Mouse (Mus musculus) cerebellum, adult 9-10 months (tissue): ENCODE measurements around the gene Brca2.
A peak's percentile ranks its signal among the peaks of the same experiment; 100 is the strongest.

Experiments used
- DNase-seq: peaks from one replicate; pipeline ENCODE4 v3.0.0; 2022

The Brca2 gene

DNA sequence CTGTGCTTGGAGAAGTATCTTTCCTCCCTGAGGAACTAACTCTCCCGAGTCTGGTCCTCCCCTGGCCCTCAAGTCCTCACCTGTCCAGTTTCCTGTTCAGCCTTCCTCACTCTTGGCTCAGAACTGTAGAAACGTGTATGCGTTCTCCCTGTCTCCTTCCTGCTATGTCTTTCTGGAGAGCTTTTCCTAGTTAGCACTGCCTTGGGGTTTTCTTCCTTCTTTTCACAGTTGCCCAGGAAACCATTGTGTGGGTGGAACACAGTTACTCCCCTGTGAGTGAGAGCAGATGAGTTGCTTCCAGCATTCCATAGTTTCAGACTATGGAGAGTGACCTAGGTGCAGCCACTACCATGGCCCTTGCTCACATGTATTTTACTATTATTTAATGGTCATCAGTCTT, 43.8 kb downstream of the Brca2 start:
- no peak for DNase-seq

DNA sequence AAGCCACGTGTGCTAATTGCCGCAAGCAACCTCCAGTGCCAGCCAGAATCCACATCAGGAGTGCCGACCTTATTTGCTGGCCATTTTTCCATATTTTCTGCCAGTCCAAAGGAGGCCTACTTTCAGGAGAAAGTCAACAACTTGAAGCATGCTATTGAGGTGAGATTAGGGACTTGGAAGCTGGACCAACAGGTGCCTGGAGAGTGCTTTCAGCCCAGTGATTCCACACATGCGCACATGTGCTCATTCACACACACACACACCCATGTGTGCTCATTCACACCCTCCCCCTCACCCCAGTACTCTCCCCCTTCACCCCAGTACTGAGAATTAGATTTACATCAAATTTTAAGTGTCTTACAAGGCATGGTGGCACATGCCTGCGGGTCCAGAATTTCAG, 44.5 kb downstream of the Brca2 start:
- DNase-seq = no peak

GRCm38 (mm10) chr5:150570496-150571219, 48.2 kb downstream of the Brca2 start:
- no peak for DNase-seq

DNA sequence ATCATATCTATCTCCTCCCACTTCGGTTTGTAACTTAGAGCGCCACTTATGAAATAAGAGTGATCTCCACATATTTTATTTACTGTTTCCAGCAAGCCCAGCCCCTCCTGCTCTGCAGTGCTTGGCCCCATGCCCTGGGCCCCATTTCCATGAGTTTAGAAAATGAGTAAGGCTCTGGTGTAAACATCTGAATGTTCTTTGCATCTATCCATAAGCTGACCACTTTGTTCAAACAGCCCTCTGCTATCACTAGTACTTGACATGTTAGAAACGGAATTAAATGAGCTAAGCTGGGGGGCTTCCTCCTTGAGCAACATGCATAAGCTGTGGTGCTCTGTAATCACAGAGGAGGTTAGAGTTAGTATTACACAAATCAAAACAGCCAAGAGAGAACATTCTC, 52.0 kb downstream of the Brca2 start:
- no peak for DNase-seq

DNA sequence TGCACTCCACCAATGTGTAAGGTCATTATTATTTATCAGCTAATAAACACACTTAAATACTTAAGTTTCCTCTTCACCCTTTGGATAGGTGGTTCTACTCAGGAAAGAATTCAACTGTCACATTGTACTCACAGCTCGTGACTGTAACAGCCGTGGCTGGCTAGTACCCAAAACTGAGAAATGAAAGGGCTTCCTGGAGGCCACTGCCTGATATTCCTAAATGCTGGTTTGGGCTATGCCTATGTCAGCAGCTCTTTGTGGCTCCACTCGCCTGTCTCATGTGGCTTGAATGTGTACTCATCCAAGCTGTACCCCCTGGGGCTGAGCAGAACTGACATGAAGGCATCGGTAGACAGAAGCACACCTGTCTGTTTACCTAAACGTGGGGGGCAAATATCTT, 52.5 kb downstream of the Brca2 start:
- no peak for DNase-seq

GRCm38 (mm10) chr5:150576832-150577231, 54.4 kb downstream of the Brca2 start:
- no peak for DNase-seq

- no peak for DNase-seq
Observed at GRCm38 (mm10) chr5:150578613-150579171, 56.3 kb downstream of the Brca2 start.

GRCm38 (mm10) chr5:150581180-150581579, 58.8 kb downstream of the Brca2 start:
- DNase-seq = no peak

DNA sequence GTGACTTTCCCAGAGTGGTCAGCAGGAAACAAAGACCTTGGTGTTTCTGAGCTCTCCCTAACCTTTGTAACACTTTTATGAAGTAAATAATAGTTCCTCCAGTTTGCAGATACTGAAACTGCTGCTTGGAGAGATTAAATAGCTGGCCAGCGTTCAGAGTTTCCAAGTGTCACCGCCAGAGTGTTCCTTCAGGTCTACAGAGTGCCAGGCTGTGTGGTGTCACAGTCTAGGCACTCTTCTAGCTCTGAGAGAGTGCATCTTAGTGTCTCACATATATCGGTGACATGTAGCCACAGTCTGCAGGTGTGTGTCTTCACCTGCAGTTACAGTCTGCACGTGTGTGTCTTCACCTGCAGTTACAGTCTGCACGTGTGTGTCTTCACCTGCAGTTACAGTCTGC, 60.8 kb downstream of the Brca2 start:
- DNase-seq = no peak

GRCm38 (mm10) chr5:150583622-150584336, 61.3 kb downstream of the Brca2 start:
- peak; percentile 47 for DNase-seq

DNA sequence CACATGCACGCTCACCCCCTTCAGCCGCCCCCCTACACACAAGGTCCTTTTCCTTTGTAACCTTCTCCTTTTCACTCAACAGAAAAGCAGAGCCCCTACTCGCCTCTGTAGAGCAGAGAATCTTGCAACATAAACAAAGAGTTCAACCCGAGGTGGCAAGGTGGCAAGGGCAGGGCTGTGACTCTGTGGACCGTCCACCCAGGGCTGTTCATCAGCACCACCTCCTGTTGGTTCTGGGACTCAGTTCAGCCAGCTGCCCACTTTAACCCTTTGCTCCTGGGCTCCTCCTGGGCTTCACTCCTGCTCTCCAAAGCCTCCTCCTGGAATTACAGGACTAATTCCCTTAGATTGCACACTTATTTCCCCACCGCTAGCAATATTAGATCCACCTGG, 61.9 kb downstream of the Brca2 start:
- DNase-seq = no peak

DNA sequence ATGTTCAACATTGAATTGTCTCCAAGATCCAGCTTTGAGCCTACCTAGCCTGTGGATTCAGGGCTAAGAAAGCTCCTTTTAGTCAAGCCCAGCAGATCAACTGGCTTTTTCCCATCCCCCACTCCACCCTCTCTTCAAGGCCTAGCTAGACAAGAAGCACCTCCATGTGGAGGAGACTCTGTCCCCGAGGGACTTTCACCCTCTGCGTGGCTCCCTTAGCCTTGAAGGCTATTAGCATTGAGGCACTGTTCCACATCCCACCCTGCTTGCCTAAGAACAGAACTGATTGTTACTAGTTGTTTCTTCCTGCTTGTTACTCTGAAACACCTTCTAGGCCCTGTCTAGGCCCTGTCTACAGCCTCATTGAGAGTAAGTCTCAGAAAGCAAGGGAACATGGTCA, 67.5 kb downstream of the Brca2 start:
- no peak for DNase-seq

DNA sequence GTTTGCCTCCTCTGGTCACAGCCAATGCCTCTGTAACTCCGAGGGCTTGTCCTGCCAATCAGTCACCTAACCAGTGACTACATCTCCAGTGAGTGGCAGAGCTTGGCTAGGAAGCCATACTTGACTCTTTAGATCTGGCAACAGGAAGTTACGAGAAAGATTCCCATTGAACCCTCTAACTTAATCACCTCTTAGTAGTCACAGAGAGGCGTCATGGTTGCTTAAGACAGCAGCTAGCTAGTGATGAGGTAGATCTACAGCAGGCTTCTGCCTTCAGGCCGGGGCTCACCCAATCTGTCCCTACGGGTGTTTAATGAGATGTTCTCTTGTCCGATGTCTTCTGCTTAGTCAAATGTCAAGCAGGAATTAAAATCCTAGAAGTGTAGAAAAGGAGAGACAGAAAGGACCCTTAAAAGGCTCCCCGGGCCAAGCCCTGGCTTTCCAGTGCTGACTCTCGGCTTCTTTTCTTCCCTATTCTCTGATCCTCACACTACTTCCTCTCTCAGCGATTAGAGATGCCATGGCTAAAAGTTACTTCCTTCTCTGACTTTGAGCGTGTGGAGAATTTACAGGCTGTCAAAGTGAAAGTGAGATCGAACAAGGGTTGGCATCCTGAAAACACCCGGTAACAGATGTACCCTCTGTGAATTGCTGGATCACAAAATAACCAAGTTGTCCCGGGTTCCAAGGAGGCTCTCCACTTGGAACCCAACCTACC, 69.9 kb downstream of the Brca2 start:
- peak; percentile 38 for DNase-seq

DNA sequence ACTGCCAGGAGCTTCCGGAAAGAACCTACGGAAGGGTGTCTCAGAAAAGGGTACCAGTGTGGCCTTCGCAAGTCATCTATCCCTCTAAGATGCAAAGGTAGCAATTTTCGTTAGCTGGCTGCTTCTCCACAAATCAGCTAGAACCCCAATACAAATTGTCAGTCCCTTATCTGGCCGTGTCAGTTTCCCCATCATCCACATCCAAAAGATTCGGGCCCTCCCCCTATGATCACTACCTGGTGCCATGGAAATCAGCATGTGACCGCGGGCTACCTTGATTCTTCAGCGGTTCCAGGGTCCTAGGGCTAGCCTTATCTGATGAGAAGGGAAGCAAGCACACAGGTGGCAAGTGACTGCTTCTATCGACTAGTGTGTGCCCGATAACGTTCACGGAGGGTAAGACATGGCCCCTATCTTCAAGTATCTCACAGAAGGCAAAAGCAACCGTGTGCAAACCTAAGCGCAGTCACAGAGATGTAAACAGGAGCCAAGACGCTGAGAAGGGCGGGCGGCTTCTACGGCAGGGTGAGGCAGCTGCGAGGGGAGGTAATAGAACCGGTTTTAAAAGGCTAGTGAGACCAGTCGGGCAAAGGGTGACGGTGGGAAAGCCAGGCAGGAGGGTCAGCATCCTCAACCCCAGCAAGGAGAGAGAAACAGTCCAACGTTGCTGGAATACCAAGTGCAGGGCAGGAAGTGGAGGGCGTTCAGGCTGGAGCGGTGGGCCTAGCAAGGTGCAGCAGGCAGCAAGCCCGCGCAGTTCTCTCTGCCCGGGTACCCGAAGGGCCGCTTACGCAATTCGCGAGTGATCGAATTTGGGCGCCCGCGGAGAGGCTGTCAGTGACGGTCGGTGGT, 70.7 kb downstream of the Brca2 start:
- peak; percentile 68 for DNase-seq

DNA sequence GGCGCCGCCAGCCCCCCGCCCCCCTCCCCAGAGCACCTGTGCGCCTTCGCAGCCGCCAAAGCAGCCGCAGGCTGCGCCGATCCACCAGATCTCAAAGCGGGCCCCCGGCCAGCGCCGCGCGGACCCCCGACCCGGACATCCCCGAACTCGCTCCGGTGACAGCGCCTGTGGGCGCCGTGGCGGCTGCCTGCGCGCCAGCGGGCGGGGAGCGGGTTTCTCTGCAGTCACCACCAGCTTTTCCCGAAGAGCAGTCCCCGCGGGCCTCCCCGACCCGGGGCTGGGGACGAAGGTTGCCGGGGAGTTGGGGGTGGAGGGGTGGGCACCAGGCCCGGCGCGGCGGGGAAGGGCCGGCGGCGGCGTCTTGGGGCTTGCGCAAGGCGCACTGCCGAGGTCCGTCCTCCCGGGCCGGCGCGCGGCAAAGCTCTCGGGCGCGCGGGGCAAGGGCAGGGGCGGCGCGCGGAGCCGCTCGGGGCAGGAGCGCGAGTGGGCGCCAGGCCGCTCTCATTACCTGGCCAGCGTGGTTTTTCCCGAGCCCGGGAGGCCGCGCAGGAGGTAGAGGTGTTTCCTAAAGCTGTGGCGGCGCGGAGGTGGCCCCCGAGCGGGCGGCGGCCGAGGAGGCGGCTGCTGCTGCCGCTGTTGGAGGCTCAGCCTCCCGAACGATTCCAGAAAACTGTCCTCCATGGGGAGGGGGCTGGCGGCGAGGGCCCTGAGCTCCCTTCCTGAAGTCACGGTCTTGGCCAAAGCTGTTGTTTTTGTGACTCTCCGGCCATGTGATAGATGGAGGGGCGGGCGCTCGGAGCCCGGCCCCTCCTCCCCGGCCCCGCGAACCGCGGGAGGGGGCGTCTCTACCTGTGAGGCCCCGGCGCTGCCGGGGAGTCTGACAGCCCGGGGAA, 71.6 kb downstream of the Brca2 start:
- DNase-seq = peak; percentile 72

DNA sequence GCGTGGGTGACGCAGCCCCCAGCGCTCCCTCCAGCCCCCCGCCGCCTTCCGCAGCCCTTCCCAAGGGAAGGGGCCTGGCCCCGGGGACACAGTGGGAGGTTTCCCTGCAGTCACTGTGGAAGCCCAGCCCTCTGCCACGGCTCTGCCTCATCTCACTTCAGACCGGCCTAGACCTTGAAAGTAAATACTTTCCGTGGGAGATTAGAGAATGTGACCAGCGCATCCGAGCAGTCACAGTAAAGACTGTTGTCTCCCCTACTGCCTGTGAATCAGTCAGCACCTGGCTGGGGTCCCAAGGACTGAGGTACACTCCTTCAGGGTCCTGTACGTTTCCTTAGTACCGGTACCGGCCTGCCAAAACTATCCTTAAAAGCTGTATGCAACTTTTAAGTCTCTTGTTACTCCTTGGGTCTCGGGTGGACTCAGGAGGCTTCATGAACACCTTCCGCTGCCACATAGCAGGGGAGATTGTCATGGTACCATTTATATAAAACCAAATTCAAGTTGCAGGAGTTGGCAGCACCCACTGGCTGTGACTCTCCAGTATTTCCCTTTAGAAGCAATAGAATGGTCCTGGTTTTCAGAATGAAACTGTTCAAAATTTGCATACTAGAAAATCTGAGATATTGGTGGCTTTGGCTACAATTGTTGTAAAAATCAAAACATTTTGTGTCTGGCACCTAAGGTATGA, 72.4 kb downstream of the Brca2 start:
- peak; percentile 55 for DNase-seq

- DNase-seq = no peak
Observed at GRCm38 (mm10) chr5:150595366-150596016, 73.1 kb downstream of the Brca2 start.

DNA sequence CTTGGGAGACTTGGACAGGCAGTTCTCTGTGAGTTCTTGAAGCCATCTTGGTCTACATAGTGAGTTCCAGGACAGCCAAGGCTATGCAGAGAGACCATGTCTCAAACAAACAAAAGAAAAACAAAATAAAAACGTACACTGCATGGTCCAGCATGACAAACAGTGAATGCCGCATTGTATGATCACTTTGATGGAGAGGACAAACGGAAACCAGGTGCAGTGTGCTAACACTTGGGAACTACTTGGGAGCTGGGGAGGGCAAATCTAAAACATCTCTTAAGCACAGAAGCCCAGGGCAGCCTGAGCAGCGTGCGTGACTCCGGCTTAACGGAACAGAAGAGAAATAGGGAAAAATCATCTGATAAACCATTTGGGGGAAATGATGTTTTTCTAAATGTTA, 74.7 kb downstream of the Brca2 start, which contains the start of gene N4bp2l1:
Gene N4bp2l1 (minus strand): TSS at position 101 of the 400 bp plus-strand sequence.
- DNase-seq = no peak

- no peak for DNase-seq
Observed at GRCm38 (mm10) chr5:150598202-150599119, 76.0 kb downstream of the Brca2 start.
